Mouse (Mus musculus): ENCODE data around the gene Smim24. TPM values are rescaled to one million over a fixed set of nuclear protein-coding genes. Genes with fewer than 3 reads are reported as not detected.
A peak's percentile ranks its signal among the peaks of the same experiment; 100 is the strongest.

Smim24 gene
- total RNA-seq (2021): 1 to 10 TPM; 1.4 to 1.6 TPM
- polyA plus RNA-seq (2012; rRNA removed): 4.5 and 5.4 TPM in 2 replicates
- long read RNA-seq: 0 reads

DNA sequence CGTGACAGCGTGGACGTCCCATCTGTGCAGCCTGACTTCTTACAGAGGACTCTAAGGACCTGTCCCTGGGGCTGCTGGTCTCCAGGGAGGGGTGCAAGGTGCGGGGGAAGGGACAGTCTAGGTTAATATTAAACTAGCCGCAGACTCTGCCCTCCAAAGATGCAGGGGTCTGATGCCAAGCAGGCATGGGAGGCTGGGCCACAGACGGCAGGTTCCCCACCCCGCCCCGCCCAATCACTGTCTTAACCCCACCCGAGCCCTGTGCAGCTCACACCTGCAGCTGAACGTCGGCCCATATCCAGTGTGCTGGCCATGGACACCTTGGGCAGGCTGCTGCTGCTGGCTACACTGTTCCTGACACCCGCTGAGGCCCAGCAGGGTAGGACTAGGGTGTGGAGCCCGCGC is at the start of gene Smim24:
Smim24 (plus strand) TSS at position 271 of the 405 bp plus-strand sequence.
- no peak for DNase-seq

DNA sequence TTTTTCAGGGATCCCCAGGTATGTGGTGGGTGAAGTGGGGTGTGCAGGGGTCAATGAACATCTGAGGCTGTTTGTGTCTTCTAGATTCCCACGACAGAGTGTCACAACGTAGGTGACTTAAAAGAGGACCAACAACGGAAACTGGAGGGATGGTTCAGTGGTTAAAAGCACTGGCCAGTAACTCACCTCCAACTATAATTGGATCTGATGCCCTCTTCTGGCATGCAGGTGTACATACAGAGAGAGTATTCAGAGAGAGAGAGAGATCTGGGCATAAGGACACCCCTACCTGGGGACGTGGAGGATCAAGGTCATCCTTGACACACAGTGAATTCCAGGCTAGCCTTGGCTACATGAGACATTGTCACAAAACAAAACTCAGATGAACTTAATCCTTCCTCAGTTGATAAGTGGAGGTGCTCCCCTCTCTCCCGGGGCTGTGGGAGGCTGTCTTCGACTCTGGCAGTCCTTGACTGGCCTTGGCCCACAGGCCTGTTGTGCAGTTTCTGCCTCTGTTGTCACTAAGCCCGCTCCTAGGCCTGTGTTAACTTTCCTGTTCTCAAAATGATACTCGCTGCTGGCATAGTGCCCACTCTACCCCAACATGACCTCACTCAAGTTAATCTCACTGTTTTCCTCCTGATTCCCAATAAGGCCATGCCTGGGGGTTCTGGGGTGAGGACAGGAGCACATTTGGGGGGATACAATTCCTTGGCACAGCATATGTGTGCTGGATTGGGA is 48.3 kb upstream of the Smim24 start:
- DNase-seq: peak; percentile 52

DNA sequence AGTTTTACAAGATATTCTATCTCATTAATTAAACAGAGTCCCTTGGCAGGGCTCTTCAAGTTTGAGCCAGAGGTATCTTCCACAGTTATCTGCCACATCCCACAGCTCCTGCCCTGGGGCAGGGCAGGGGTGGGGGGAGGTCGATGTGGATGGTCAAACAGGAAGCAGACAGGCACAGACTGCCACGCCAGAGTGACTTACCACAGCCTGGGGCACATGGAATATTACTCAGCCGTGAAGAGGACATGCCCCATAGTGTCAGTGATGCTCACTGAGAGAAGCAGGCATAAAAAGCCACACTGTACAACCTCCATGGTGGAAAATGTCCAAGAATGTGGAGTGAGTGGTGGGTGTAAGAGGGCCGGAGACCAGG is 47.7 kb upstream of the Smim24 start:
- DNase-seq: no peak

DNA sequence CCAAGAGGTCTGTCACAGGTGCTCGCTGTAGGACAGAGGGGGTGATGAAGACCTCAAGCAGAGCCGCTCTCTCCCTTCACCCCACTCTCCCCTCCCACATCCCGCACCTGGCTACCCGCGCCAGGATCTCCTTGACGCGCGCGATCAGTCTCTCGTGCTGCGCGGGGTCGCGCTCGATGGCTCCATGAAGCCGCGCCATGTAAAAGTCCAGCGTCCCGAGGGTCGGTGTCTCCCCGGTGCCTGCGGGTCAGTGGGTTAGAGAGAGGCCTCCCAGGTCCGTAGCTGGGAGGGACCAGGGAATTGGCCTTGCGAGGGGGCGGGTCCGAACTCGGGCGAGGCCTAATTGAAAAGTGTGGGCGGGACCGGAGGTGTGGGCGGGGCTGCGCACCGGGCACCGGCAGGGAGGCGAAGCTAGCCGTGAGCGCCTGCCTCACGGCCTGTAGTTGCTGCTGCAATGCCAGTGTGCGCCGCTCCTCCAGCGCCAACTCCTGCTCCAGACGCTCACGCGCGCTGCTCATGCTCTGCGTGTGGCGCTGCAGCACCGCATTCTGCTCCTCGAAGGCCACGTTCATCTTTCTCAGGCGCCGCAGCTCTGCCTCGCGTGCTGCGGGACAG is 46.3 kb upstream of the Smim24 start:
- peak; percentile 92 for DNase-seq

DNA sequence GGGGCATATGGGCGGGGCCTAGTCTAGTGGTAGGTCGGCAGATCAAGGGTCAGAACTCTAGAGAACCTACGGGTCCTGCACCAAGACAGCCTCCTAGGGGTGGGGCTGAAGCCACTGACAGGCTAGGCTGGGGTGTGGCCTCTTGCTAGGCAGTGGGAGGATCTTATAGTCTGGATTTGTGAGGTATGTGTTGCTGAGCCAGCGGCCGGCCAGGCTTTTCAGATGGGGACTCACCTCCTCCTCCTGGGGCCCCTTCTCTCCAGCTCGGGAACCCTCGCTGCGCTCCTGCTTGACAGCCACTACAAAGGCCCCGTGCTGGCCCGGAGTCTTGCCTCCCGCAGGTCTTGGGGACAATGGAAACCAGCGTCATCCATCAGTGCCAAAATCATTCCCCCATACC is 43.7 kb upstream of the Smim24 start:
- DNase-seq: peak; percentile 62

DNA sequence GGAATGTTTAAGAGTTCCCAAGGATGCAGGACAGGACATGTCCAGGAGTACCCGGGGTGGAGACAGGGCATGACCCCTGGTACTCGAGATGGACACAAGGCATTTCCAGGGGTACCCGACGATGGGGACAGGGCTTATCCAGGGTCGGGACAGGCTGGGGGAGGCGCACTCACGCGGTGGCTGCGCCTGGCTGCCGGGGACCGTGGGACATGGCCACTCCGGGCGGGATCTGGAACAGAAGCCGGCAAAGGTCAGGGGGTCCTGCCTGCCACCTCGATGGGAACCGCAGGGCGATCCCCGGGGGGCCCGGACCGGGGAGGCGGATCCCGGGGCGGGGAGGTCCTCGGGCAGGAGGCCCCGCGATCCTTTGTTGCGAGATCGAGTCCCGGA is 42.9 kb upstream of the Smim24 start:
- no peak for DNase-seq

DNA sequence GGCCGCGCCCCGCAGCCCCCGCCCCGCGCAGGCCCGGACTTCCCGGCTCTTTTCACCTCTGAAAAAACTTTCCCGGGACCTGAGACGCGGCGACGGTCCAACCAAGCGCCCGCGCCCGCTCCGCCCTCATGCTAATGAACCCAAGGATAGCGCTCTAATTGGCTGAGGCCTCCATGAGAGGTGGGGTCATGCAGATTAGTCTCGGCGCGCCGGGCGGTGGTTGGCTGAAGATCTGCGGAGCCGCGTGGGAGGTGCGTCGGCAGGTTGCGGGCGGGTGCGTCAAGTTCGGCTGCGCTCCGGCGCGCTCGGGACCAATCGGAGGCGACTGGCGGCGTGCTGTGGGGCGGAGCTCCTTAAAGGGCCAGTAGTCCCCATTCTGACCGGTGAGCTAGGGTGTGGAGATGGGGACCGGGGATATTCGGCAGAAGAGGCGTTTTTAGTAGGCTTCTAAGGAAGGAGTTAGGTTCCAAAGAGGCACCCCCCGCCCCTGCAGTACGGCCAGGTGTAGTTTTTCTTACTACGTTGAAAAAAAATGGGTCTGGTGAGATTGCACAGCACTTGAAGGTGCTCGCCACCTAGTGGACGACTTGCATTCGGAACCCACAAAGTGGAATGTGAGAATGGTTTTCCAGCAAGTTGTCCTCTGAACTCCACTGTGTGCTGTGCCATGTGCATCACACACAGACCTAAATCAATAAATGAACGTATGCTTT is 42.3 kb upstream of the Smim24 start, which contains the start of gene Hmg20b:
Hmg20b (minus strand) TSS at position 130 of the 713 bp plus-strand sequence.
- DNase-seq: peak; percentile 100

DNA sequence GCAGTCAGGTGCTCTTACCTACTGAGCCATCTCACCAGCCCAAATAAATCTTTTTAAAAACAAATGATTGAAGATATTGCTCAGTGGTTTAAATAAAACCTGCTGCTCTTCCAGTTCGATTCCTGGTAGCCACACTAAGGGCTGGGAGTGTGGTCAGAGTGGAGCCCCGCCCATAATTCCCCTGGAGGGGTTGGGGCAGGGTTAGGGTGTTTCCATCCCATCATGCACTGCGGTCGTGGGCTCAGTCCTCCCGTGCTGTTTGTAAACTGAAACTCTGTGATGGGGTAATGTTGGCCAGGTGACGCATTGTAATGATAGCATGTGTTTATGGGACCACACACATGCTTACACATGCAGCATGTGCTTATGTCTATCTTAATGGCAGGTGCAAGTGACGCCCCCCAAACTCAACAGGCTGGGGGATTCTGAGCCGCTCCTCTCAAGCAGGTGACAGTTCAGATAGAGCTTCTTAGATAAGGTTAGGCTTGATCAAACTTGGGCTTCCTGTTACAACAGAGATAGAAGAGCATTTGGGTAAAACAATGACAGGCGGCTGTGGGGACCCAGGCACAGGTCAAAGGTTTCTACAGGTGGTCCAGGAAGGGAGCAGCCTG is 41.1 kb upstream of the Smim24 start:
- DNase-seq: no peak

DNA sequence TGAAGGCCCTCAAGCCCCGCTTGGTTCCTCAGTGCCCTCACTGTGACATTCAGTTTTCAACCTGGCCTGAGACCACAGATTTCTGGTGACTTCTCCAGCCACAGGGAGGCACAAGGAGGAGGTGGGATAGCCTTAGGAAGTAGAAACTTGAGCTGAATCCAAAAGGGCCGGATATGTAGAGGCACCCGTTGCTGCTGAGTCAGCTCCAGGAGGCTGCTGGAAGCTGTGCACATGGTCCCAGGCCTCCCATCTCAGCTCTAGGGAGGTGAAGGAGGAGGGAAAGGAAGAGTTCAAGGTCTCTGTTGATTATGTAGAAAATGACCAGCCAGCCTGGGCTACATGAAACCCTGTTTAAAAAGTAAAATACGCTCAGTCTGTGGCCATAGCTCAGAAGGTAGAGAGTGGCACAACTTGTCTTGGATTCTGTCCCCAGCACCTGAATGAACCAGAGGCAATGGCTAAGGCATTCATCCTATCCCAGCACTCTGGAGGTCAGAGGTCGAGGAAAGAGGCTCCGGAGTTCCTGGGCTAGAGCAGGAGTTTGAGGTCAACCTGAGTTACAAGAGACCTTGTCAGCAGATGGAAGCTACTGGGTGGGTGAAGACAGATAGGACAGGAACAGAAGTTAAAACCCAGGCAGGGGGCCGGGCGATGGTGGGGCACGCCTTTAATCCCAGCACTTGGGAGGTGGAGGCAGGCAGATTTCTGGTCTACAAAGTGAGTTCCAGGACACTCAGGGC is 37.9 kb upstream of the Smim24 start:
- no peak for DNase-seq

DNA sequence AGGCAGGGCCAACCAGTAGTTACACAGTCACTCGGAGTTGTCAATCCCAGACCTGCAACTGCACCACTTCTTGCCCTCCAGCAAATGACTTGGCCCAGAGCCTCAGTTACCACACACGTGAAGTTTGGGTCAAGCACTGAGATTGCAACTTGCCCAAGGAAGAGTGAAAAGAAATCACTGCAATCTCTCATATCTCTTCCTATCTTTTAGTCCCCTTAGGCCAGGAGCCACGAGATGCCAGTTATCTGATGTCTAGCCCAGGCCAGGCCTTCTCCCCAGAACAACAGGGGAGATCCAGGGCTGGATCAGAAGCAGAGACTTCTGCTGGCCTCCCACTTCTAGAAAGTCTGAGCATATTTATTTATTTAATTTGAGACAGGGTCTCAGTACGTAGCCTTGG is 37.3 kb upstream of the Smim24 start:
- no peak for DNase-seq

DNA sequence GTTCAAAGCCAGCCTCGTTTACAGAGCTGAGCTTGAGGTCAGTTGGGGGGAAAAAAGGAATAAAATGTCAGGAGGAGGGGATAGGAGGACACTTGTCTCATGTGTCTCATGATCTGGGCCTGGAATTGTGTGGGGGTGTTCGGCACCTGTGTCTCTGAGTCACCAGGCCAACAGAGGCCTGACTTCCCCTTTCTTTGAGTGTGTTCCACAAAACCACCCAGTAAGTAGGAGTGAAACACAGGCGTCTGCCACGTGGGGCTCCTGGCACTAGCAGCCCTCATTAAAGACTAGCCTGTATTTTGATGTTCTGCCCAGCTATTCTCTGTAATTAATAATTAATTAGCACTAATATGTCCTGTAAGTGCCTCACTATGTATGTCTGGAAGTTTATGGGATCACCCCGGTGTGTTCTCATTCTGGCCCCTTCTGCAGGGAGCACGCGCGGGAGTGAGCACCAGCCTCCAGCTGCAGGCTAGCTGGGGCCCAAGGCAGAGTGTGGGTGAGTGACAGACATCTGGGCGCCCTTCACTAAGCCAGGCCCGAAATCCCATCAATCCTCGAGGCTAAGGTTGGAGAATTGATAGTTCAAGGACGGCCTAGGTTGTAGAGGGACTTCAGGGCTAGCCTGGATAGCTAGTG is 36.4 kb upstream of the Smim24 start:
- DNase-seq: no peak

DNA sequence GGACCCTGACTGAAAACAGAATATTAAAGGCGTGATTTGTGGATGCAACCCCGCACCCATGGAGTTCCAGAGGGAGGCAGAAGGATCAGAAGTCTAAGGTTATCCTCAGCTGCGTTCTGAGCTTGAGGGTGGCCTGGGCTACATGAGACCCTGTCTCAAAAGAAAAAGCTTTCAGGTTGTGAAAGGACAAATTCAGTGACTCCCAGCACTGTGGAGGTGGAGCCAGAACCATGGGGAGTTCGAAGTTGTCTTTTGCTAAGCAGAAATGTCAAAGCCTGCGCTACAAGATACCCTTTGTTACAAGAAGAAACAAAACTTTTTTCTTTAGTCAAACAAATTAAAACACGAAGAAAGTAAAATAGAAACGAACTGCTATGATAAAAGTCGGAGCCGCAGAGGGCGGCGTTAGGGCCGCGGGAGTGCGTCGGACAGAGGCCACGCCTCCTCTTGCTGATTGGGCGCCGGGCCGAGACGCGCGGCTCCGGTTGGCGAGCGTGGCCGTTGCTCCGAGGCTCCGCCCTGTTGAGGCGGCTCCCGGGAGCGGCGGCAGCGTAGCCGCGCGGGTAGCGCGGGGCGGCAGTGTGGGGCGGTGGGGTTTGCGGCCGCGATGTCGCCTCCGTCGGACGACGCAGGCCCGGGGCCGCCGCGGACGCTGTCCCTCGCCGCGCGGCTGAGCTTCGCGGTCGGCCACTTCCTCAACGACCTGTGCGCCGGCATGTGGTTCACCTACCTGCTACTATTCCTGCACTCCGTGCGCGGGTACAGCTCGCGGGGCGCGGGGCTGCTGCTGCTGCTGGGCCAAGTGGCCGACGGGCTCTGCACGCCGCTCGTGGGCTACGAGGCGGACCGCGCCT is 35.6 kb upstream of the Smim24 start, which contains the start of gene Mfsd12:
Mfsd12 (plus strand) TSS at position 501 of the 854 bp plus-strand sequence.
- peak; percentile 95 for DNase-seq

DNA sequence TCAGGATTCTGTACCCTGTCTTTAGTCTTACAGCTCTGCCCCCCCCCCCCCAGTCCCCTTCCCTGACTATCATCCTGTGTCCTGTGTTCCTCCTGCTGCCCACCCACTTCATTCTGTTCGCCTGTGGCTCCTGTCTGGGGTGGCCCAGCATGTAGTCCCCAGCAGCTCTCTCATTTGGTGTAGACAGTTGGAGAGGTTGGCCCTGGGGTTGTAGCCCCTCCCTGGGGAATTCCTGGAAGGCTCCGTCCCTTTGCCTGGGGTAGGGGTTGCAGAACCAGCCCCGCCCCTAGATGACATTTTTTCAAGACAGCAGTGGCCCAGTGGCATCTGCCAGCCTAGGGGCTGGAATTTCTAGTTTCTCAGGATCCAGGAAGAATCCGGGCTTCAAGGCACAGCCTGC is 34.6 kb upstream of the Smim24 start:
- DNase-seq: no peak

DNA sequence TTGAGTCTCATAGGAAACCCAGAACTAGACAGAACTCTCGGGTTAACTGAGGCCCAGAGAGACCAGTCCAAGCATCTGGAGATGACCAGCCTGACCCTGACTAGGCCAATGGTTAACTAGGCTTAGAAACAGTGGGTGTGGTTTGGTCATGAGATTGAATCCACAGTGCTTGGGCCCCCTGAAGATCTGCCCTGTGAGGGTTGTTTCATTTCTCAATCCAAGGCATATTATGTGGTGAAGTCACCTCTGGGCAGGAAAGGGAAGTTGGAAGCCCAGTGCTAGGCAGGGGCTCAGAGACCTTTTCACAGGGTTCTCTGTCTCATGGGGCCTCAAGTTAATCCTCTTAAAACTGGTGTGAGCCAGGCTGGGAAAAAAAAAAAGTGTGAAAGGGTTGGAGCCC is 34.0 kb upstream of the Smim24 start:
- DNase-seq: no peak

DNA sequence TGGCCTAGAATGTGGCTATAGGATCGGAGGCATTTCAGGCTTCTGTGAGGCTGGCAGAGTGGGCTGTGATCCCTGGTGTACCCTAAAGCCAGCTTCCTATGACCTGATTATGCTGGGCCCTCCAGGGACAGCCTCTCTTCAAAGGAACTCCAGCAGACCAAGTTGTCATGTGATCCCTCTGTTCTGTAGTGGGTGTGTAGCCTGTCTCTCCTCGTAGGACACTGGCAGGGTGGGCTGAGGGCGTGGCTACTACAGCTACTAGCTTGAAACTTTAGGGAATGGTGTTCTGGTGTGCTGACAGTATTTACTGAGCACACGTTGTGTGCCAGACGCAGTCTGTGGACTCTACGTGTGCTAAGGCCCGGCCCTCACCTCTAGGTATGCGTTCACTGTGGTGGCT is 32.1 kb upstream of the Smim24 start:
- DNase-seq: no peak

DNA sequence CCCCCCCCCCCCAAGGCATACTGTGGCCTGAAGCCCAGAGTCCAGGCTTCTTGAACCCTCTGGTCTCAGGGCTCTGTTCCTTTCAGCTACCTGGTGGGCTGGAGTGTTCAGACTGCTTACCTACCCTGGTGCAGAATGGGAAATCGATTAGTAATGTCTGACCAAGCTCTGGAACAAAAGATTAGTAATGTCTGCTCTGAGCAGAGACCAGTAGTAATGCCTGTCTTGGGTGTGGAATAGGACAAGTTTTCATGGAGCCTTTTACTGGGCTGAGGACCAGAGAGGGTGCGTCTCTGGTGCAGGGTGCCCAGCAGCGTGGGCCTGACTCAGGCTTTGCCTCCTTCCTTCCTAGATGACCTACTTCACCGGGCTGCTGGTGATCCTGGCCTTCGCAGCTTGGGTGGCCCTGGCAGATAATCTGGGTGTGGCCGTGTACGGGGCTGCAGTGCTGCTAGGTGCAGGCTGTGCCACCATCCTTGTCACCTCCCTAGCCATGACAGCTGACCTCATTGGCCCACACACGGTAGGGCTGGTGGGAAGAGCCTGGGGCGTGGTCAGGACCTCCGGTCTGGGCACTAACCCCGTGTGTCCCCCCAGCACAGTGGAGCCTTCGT is 30.4 kb upstream of the Smim24 start:
- DNase-seq: no peak

DNA sequence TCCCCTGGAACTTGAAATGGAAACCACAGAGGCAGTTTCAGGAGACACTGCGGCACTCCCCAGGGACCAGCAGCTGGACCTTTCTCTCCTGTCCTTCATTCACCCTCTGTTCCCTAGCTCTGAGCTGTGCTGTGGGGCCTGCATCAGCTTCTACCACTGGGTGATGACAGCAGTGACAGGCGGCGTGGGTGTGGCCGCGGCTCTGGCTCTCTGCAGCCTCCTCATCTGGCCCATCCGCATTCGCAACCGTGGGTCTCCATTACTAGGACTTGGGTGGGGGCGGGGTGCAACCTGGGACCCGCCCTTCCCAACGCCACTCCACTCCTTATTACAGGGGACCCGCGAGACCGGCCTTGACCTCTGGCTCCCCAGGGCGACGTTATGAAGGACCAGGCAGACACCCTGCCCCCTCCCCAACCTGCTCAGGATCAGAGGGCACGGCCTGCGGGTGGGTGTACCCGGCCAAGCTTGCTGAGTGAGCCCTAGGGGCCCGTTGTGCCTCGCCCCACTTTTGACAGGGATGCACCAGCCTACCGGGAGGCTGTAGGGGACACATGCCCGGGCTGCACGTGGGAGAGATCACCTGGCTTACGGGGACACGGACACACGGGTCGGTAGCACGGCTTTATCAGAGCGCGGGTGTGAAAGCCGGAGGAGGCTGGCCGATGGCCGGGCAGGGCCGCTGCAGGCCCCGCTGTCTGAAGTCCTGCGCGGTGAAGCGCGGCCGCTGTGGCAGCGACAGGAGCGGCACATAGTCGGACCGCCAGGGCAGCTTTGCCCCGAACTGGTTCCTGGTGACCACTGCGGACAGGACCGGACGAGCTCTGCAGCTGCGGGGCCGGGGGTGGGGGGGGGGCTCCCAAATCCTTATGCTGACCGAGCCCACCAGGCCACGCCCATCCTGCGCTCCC is 29.2 kb upstream of the Smim24 start:
- DNase-seq: peak; percentile 59

DNA sequence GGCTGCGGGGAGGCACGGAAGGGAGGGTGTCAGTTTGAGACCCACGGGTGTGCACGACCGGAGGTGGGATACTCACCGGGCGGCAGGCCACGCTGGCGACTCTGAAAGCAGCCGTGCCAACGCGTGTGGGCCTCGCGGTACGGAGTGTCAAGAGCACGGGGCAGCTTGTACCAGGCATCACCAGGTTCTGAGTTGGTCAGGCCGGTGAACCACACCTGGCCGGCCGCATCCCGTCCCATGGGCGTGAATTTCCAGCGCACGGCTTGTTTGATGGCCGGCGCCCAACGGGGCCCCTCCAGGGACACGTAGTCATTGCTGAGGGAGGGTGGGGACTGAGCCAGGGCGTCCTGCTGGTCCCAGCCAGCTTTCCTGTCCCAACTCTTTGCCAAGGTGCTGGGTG is 28.2 kb upstream of the Smim24 start:
- DNase-seq: peak; percentile 71

DNA sequence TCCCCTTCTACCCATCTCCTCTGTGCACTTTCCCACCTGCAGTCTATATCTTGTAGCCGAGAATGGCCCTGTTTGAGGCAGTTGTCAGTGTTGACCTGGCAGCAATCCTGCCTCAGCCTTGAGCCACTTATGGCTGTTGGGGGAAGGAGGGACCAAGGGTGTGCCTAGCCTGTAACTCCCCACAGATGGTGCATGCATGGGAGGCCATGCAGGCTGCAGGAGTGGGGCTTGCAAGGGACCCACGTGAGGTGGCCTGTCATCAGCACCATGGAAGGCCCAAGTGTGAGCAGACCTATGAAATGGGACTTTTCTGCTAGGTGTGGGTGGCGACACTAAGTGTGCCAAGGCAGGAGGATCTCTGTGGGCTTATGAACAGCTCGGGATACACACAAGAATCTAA is 27.8 kb upstream of the Smim24 start:
- DNase-seq: no peak
